Mouse (Mus musculus): Measurements from ENCODE around the gene Hgd.

- no peak for TF ChIP-seq POLR2A (IDR thresholded peaks at IDR 0.05; ENCODE audit: extremely low read depth, insufficient read depth, low read length)
- TF ChIP-seq CTCF (IDR thresholded peaks at IDR 0.05; ENCODE audit: extremely low read depth, insufficient read depth, low read length) = no peak
Measured at GRCm38 (mm10) chr16:37604243-37604642, 24.3 kb downstream of the Hgd start.
